Mouse (Mus musculus) E14TG2a.4 (cell line): Measurements from ENCODE around the gene Obp2a.

Source experiments
- H3K27me3 ChIP-seq: 2 replicates; pipeline ENCODE4 v1.6.1; 2014; ENCODE audit warnings: low read length, control low read depth; ENCODE audit not compliant: insufficient read depth
- H3K36me3 ChIP-seq: 2 replicates; pipeline ENCODE4 v1.6.1; 2014; ENCODE audit warnings: low read length, control low read depth; ENCODE audit not compliant: insufficient read depth
- H3K4me1 ChIP-seq: replicated peaks from 2 replicates; pipeline ENCODE4 v1.6.1; 2014; ENCODE audit warnings: low read depth, low read length, control low read depth
- H3K4me3 ChIP-seq: replicated peaks from 2 replicates; pipeline ENCODE4 v1.5.1; 2014; ENCODE audit warnings: mild to moderate bottlenecking, low read length
- H3K9me3 ChIP-seq: 2 replicates; pipeline ENCODE4 v1.6.1; 2014; ENCODE audit warnings: low read length, control low read depth
- CTCF ChIP-seq: conservative IDR thresholded peaks from 2 replicates; pipeline ENCODE4 v1.5.1; 2014; ENCODE audit warnings: low read length
- NANOG ChIP-seq: IDR thresholded peaks from 2 replicates; pipeline ENCODE4 v1.6.1; 2014; ENCODE audit warnings: borderline replicate concordance, low read length, mixed read lengths
- POU5F1 ChIP-seq: IDR thresholded peaks from 2 replicates; pipeline ENCODE4 v1.6.1; 2014; ENCODE audit warnings: low read length, borderline replicate concordance

The Obp2a gene

DNA sequence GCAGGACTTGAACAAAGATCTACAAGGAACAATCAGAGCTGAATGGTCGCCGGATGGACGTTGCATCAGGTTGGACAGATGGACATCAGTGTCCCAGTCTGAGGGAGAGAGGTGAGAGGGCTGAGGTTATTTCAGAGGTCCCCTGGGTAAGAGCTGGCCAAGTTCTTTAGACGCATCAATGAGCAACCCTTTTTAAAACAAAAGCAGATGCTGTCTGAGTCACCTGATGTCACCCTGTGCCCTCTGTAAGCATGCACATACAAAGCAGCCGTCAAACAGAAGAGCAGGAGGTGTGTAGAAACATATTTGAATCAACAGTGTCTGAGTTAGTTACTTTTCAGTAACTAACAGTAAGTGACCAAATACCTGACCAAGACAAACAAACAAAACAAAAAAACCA is 35.7 kb upstream of the Obp2a start:
- H3K36me3 ChIP-seq: no peaks in the 10 kb centered on the region
- no peaks in the 10 kb centered on the region for H3K9me3 ChIP-seq
- no peak overlapping the region for H3K4me3 ChIP-seq
- H3K4me1 ChIP-seq: no peaks in the 10 kb centered on the region
- no peak for TF ChIP-seq NANOG
- TF ChIP-seq CTCF: no peak
- no peak for TF ChIP-seq POU5F1
- 0 out of 2 replicates have a peak, but pooled peaks cover 4% of the 10 kb centered on the region for H3K27me3 ChIP-seq

DNA sequence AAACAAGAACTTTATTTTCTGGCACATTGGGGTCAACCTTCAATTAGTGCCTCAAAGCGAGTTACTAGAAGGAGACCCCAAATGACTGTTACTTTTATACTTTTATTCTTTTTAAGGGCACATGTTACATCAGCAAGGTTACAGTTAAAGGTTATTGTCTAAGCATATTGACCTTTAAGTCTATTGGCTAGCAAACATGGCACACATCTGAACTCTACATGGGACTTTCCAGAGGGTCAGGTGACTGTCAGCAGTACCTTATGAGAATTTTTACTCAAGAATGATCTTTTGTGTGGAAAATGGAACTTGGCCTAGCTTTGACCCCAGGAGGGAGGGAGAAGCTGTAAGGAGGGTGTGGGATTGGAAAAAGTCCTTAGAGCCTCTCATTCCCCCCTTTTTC is 33.3 kb upstream of the Obp2a start:
- TF ChIP-seq NANOG (no peak), POU5F1 (no peak), CTCF (no peak)
- H3K4me3 ChIP-seq: no peak overlapping the region

GRCm38 (mm10) chr2:25676486-25676885 is 23.4 kb upstream of the Obp2a start, which contains the start of gene Lcn6:
TSS of gene Lcn6 (plus strand) at chr2:25676786.
- TF ChIP-seq NANOG (no peak), POU5F1 (no peak), CTCF (no peak)
- no peaks in the 10 kb centered on the region for H3K9me3 ChIP-seq
- peaks cover 11% of the 10 kb centered on the region; the same call in 1 of the 2 replicates for H3K27me3 ChIP-seq
- no peaks in the 10 kb centered on the region for H3K4me1 ChIP-seq
- no peaks in the 10 kb centered on the region for H3K36me3 ChIP-seq
- no peak within 1 kb of the TSS for H3K4me3 ChIP-seq

More for the DNA sequence above, 33.3 kb upstream of the Obp2a start:
- H3K27me3 ChIP-seq: 0 out of 2 replicates have a peak, but pooled peaks cover 6% of the 10 kb centered on the region
- no peaks in the 10 kb centered on the region for H3K4me1 ChIP-seq
- H3K36me3 ChIP-seq: no peaks in the 10 kb centered on the region
- no peaks in the 10 kb centered on the region for H3K9me3 ChIP-seq

GRCm38 (mm10) chr2:25679559-25679958 is 20.3 kb upstream of the Obp2a start:
- H3K9me3 ChIP-seq: no peaks in the 10 kb centered on the region
- H3K4me3 ChIP-seq: no peak overlapping the region
- H3K36me3 ChIP-seq: no peaks in the 10 kb centered on the region
- H3K27me3 ChIP-seq: peaks cover 26% of the 10 kb centered on the region
- H3K4me1 ChIP-seq: no peaks in the 10 kb centered on the region
- TF ChIP-seq NANOG (no peak), CTCF (no peak), POU5F1 (no peak)

- peaks cover 22% of the 10 kb centered on the region for H3K27me3 ChIP-seq
- H3K4me3 ChIP-seq: no peak within 1 kb of the TSS
- no peaks in the 10 kb centered on the region for H3K9me3 ChIP-seq
- H3K36me3 ChIP-seq: no peaks in the 10 kb centered on the region
- no peaks in the 10 kb centered on the region for H3K4me1 ChIP-seq
- TF ChIP-seq POU5F1 (no peak), NANOG (no peak)
Observed at GRCm38 (mm10) chr2:25682426-25682825, 17.4 kb upstream of the Obp2a start, which contains the start of gene Lcn10. TSS of gene Lcn10 (plus strand) at chr2:25682726.

- Histone ChIP-seq H3K36me3 (no peaks in the 10 kb centered on the region), H3K4me3 (no peak overlapping the region), H3K4me1 (no peaks in the 10 kb centered on the region), H3K9me3 (no peaks in the 10 kb centered on the region), H3K27me3 (peaks cover 11% of the 10 kb centered on the region; the same call in 1 of the 2 replicates)
- TF ChIP-seq CTCF (peak; percentile 39), NANOG (no peak), POU5F1 (no peak)
Observed at GRCm38 (mm10) chr2:25686941-25687340, 12.9 kb upstream of the Obp2a start.

DNA sequence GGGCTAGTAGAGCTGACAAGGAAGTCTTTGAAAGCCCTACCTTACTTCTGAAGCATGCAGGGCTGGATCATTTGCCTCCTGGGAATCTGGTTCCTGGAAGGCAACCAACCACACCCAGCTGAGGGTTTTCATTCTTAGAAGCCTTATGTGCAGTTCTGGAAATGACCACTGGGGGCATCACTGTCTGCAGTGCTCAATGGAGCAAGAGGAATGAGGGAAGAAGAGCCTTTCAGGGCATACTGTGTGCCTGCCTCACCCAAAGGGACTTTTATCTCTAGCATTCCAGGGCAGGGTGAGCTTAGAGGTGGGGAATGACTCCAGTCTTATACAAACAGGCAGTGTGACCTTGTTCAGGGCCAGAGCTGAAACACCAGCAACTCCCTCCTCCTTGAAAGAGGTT is 5.2 kb upstream of the Obp2a start:
- Histone ChIP-seq H3K27me3 (no peaks in the 10 kb centered on the region), H3K36me3 (no peaks in the 10 kb centered on the region), H3K9me3 (no peaks in the 10 kb centered on the region), H3K4me3 (no peak overlapping the region), H3K4me1 (peaks cover 12% of the 10 kb centered on the region)
- TF ChIP-seq POU5F1 (no peak), CTCF (peak; percentile 97)

DNA sequence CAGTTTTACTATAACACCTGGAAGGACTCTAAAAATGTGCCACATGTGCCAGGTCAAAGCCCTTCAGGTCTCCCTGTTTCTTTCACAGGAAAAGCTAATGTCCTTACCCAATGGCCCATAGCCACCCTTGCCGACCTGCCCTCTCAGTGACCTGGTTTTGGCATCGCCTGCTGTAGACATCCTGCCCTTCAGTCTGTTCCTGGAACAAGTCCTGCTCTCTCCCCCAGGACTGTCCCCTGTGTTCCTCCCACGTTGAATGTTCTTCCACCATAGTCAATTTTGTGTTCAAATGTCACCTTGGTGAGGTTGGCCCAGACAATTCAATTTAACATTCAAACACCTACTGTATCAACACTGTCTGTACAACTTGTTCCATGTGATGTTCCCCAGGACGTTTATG is 2.9 kb upstream of the Obp2a start:
- TF ChIP-seq CTCF (no peak), NANOG (no peak)
- H3K36me3 ChIP-seq: no peaks in the 10 kb centered on the region
- no peak overlapping the region for H3K4me3 ChIP-seq
- no peaks in the 10 kb centered on the region for H3K9me3 ChIP-seq
- peaks cover 6% of the 10 kb centered on the region; the same call in 1 of the 2 replicates for H3K27me3 ChIP-seq
- peaks cover 12% of the 10 kb centered on the region for H3K4me1 ChIP-seq

GRCm38 (mm10) chr2:25698696-25699095 is 1.1 kb upstream of the Obp2a start:
- no peak overlapping the region for H3K4me3 ChIP-seq
- H3K4me1 ChIP-seq: peaks cover 12% of the 10 kb centered on the region
- H3K9me3 ChIP-seq: no peaks in the 10 kb centered on the region
- H3K36me3 ChIP-seq: no peaks in the 10 kb centered on the region
- TF ChIP-seq NANOG (no peak), POU5F1 (no peak)
- H3K27me3 ChIP-seq: peaks cover 22% of the 10 kb centered on the region

DNA sequence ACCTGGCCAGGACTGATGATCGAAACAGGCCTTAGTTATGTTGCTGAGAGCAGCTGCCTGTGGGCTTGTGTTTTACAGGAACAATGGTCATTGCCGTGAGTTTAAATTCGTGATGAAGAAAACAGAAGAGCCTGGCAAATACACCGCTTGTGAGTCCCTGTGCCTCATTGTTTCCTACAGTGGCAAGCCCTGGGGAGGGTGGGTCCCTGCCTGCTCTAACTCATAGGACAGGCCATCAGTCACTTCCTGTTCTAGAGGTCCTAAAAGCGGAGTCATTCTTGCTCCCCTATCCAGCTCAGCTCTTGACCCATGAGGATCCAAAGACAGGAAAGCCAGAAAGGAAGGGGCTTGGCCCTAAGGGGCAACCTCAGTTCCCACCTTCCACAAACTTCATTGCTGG is 1.2 kb downstream of the Obp2a start:
- Histone ChIP-seq H3K9me3 (no peaks in the 10 kb centered on the region), H3K27me3 (peaks cover 35% of the 10 kb centered on the region), H3K4me1 (no peaks in the 10 kb centered on the region), H3K4me3 (no peak overlapping the region), H3K36me3 (no peaks in the 10 kb centered on the region)
- TF ChIP-seq CTCF (no peak), POU5F1 (no peak), NANOG (no peak)
